Mouse (Mus musculus) ES-E14 (cell line): ENCODE measurements at regions not wholly inside any gene's neighbourhood (a gene's known extent, or its start where the extent isn't known, plus 50 kb on each side); places are given as distances from the start of the nearest gene placed in this dataset.

ENCODE experiments used
- DNase-seq: peaks from one replicate; pipeline ENCODE4 v3.0.0-alpha.2; 2013; ENCODE audit warnings: low read depth, low spot score
- H3K27ac ChIP-seq: 2 replicates; pipeline ENCODE4 v1.5.1; 2012; ENCODE audit warnings: low read depth, mild to moderate bottlenecking, low read length, moderate library complexity, mixed read lengths; ENCODE audit not compliant: poor library complexity, insufficient read depth, severe bottlenecking
- H3K36me3 ChIP-seq: 2 replicates; pipeline ENCODE4 v1.6.1; 2012; ENCODE audit warnings: mild to moderate bottlenecking, low read length, moderate library complexity, mixed read lengths; ENCODE audit not compliant: control insufficient read depth, poor library complexity, insufficient read depth, severe bottlenecking
- H3K4me1 ChIP-seq, 2 experiments: fragments of 150-350 bp in 1 of 2; sonication (generic) in 1 of 2; 2 replicates each; pipeline ENCODE4 v1.6.1; 2012; ENCODE audit warnings: low read length in 2 of 2, mild to moderate bottlenecking in 1 of 2, mixed read lengths in 1 of 2; ENCODE audit not compliant: control insufficient read depth in 2 of 2, insufficient read depth in 2 of 2, poor library complexity in 1 of 2
- H3K4me3 ChIP-seq, 2 experiments: fragments of 150-350 bp in 1 of 2; sonication (generic) in 1 of 2; 2 replicates each; pipeline ENCODE4 v1.5.1; 2012; ENCODE audit warnings: low read length in 2 of 2, low read depth in 1 of 2, mild to moderate bottlenecking in 1 of 2, mixed read lengths in 1 of 2; ENCODE audit not compliant: insufficient read depth in 1 of 2, poor library complexity in 1 of 2, severe bottlenecking in 1 of 2
- H3K9ac ChIP-seq: 2 replicates; pipeline ENCODE4 v1.6.1; 2012; ENCODE audit warnings: low read depth, mild to moderate bottlenecking, low read length, mixed read lengths; ENCODE audit not compliant: poor library complexity, insufficient read depth, severe bottlenecking
- H3K9me3 ChIP-seq: fragments of 150-350 bp; sonication (generic); 2 replicates; pipeline ENCODE4 v1.6.1; 2012; ENCODE audit warnings: low read depth, mild to moderate bottlenecking, low read length; ENCODE audit not compliant: control insufficient read depth, insufficient read depth
- CHD2 ChIP-seq: IDR thresholded peaks from 2 replicates; pipeline ENCODE4 v1.6.1; 2014; ENCODE audit warnings: mild to moderate bottlenecking, low read depth, low read length, inconsistent platforms
- HCFC1 ChIP-seq: IDR thresholded peaks from 2 replicates; pipeline ENCODE4 v1.6.1; 2012; ENCODE audit warnings: low read length, inconsistent platforms, borderline replicate concordance; ENCODE audit not compliant: insufficient read depth
- MAFK ChIP-seq: IDR thresholded peaks from 2 replicates; pipeline ENCODE4 v1.6.1; 2014; ENCODE audit warnings: mild to moderate bottlenecking, low read depth, low read length, inconsistent platforms; ENCODE audit not compliant: insufficient read depth
- ZC3H11A ChIP-seq: IDR thresholded peaks from 2 replicates; pipeline ENCODE4 v1.6.1; 2012; ENCODE audit warnings: low read depth, mild to moderate bottlenecking, inconsistent platforms, low read length, borderline replicate concordance
- ZNF384 ChIP-seq: IDR thresholded peaks from 2 replicates; pipeline ENCODE4 v1.6.1; 2012; ENCODE audit warnings: low read depth, low read length, inconsistent platforms
- in situ Hi-C, 2 experiments: fragments of 600-800 bp; cut with MboI; formaldehyde crosslinking; loops; one replicate each; pipeline ENCODE4 v1.15.1; 2025; ENCODE audit warnings: low sequenced_read_pairs in 2 of 2, inconsistent platforms in 1 of 2; ENCODE audit not compliant: unreplicated experiment in 2 of 2

DNA sequence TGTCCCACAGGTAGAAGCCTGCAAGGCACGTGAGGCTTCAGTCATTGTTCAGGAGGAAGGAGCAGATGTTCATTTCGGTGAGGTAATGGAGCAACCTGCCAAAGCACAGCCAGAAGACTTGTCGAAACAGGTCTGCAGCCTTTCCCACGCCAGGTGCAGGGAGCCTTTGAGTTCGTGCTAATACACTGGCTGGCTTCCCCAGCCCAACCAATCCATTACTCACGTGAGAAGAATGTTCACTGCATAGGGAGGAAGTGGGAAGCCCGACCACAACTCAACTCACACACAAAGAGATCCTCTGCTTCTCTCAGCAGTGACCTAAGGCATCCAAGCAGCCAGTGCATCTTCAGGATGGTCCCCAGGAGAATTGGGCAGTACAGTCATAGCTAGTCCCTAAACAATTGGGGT lies 153.0 kb upstream of the Hes1 start:
- no peak for TF ChIP-seq ZC3H11A
- TF ChIP-seq ZNF384 = no peak
- no peak for TF ChIP-seq HCFC1
- no peak for TF ChIP-seq MAFK
- no peak for TF ChIP-seq CHD2
- Histone ChIP-seq H3K36me3 (no peaks in the 10 kb centered on the region), H3K27ac (no peak overlapping the region), H3K9me3 (no peaks in the 10 kb centered on the region), H3K4me3 (no peak overlapping the region), H3K9ac (no peak overlapping the region), H3K4me1 (peaks cover 2 to 4% of the 10 kb centered on the region in 2 experiments; a peak in 1 of 4 replicates)
- no peak for DNase-seq
- in situ Hi-C loops = no loop called here

DNA sequence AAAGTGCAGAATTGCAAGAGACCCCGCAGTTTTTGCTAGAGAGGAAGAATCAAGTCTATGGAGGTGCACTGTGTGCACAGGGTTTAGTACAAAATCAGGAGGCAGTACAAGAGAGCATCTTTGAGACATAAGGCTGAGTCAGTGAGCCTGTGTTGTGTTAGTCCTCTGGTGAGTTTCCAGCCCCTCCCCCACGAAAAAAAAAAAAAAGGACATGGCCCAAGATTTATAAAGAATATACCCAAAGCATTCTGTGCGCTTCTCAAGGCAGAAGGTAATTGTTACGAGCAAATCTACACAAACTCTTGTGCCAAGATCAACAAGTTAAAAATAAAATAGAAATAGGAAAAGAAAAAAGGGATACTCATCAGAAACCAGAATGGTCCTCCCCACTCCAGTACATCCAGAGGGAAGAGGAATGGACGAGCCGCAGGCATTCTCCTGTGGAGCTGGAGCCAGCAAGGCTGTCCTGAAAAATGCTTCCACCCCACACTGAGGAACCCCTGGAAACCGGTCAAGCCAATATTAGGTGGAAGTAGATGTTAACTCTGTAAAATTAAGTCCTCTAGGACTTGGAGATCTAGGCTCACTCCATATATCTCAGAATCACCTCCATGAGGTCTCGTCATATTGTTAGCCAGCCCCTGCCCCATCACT lies 150.7 kb upstream of the Hes1 start:
- DNase-seq = no peak
- Histone ChIP-seq H3K9me3 (no peaks in the 10 kb centered on the region), H3K27ac (no peak overlapping the region), H3K9ac (no peak overlapping the region), H3K4me1 (no peaks in the 10 kb centered on the region), H3K36me3 (no peaks in the 10 kb centered on the region), H3K4me3 (no peak overlapping the region)
- TF ChIP-seq HCFC1 (no peak), MAFK (no peak), CHD2 (no peak)
- in situ Hi-C loops = no loop called here

DNA sequence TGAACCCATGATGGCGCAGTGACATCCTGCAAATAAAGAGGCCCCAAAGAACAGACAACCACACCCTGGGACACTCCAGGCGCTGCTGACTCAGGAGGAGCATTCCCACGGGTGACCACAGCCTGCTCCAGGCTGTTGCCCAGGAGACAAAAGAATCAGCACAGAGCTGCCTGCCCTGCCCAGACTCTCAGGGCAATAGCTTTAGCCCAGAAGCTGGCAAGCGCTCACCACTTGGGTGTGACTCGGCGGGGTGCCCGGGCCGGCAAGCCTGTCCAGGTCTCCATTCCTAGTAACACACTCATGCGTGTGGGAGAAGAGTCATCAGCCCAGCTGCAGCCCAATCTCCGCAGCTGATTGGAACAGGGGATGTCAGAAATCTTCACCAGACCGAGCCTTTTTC lies 148.8 kb upstream of the Hes1 start:
- no peak for TF ChIP-seq ZC3H11A
- no peak for TF ChIP-seq MAFK
- no peak for TF ChIP-seq HCFC1
- no peak for TF ChIP-seq CHD2
- no peak for TF ChIP-seq ZNF384
- Histone ChIP-seq H3K9me3 (no peaks in the 10 kb centered on the region), H3K4me1 (no peaks in the 10 kb centered on the region), H3K9ac (no peak overlapping the region), H3K4me3 (no peak overlapping the region), H3K27ac (no peak overlapping the region), H3K36me3 (no peaks in the 10 kb centered on the region)
- DNase-seq = no peak
- in situ Hi-C loops = no loop called here

DNA sequence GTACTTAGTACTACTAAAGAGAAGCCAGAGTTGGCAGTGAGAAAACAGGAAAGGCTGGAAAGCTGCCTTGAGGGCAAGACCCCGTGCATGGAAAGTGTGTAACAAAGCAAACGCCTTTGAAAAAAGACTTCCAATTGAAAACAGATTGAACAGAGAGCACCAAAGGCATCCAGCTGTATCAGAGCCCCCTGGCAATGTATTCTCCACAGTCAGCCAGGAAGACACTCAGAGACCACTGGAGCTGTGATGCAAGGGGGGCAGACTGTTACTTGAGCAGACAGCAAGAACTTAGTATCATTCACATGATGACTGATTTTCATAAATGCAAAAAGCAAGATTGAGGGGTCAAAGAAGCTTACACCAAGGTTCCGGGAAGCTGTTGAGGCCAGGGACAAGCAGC lies 146.2 kb upstream of the Hes1 start:
- DNase-seq = no peak
- no peaks in the 10 kb centered on the region for H3K36me3 ChIP-seq
- TF ChIP-seq CHD2 = no peak
- no peak for TF ChIP-seq ZC3H11A
- no peak for TF ChIP-seq MAFK
- TF ChIP-seq HCFC1 = no peak
- TF ChIP-seq ZNF384 = no peak
- in situ Hi-C loops = no loop called here
- no peak overlapping the region for H3K9ac ChIP-seq
- no peaks in the 10 kb centered on the region for H3K4me1 ChIP-seq
- no peak overlapping the region for H3K27ac ChIP-seq
- H3K4me3 ChIP-seq = no peak overlapping the region
- H3K9me3 ChIP-seq = no peaks in the 10 kb centered on the region

DNA sequence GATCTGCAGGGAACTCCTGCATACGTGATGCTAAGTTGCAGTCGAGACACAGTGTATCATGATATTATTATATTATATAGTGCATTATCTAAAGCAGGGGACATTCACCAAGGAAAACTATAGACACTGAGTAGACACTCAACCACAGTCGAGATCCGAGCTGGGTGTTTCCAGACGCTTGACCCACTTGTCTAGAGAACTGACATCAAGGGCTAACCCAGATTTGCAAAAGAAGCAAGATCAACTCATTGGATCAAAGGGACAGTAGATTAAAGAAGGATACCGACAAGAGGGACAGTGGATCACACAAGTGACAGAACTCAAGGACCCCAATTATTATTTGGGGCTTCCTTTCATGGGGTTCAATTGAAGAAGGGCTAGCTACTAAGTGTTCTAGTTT lies 145.8 kb upstream of the Hes1 start:
- Histone ChIP-seq H3K9me3 (no peaks in the 10 kb centered on the region), H3K27ac (no peak overlapping the region), H3K4me1 (no peaks in the 10 kb centered on the region), H3K9ac (no peak overlapping the region), H3K4me3 (no peak overlapping the region), H3K36me3 (no peaks in the 10 kb centered on the region)
- in situ Hi-C loops = no loop called here
- no peak for TF ChIP-seq CHD2
- DNase-seq = no peak
